Mouse (Mus musculus) CH12.LX (cell line): Measurements from ENCODE around the gene Aff3. TPM values are rescaled to one million over a fixed set of nuclear protein-coding genes. Genes with fewer than 3 reads are reported as not detected.

Experiments
- DNase-seq: peaks from one replicate; pipeline ENCODE4 v3.0.0-alpha.2; 2013; ENCODE audit errors: extremely low read depth
- H3K27ac ChIP-seq: 2 replicates; pipeline ENCODE4 v1.5.1; 2012; ENCODE audit warnings: low read depth, mild to moderate bottlenecking, control low read depth, moderate library complexity; ENCODE audit not compliant: insufficient read depth
- H3K27me3 ChIP-seq: replicated peaks from 2 replicates; pipeline ENCODE3; 2012; ENCODE audit warnings: inconsistent platforms
- H3K36me3 ChIP-seq, 2 experiments: replicated peaks in 1 of 2; 2 replicates each; pipeline versions ENCODE3 to v1.6.1; 2012; ENCODE audit warnings: inconsistent platforms in 1 of 2, low read length in 1 of 2, mild to moderate bottlenecking in 1 of 2, mixed read lengths in 1 of 2, moderate library complexity in 1 of 2; ENCODE audit not compliant: control insufficient read depth in 1 of 2, insufficient read depth in 1 of 2
- H3K4me1 ChIP-seq, 2 experiments: 2 replicates each; pipeline ENCODE4 v1.6.1; 2012; ENCODE audit warnings: inconsistent platforms in 1 of 2, moderate library complexity in 1 of 2; ENCODE audit not compliant: insufficient read depth in 2 of 2, control insufficient read depth in 1 of 2
- H3K4me2 ChIP-seq: 2 replicates; pipeline ENCODE4 v1.6.1; 2012; ENCODE audit warnings: low read depth, mild to moderate bottlenecking, control low read depth; ENCODE audit not compliant: poor library complexity, insufficient read depth, severe bottlenecking
- H3K4me3 ChIP-seq, 3 experiments: fragments of 150-350 bp in 1 of 3; sonication (generic) in 1 of 3; replicated peaks in 1 of 3; 2 replicates each; pipeline versions ENCODE3 to v1.5.1; 2011 to 2012; ENCODE audit warnings: low read depth in 2 of 3, low read length in 2 of 3, mild to moderate bottlenecking in 2 of 3, moderate library complexity in 2 of 3, control low read depth in 1 of 3, improper control_type of control experiment in 1 of 3, inconsistent platforms in 1 of 3, mixed read lengths in 1 of 3; ENCODE audit not compliant: poor library complexity in 1 of 3
- H3K79me2 ChIP-seq: replicated peaks from 2 replicates; pipeline ENCODE4 v1.6.1; 2012; ENCODE audit warnings: mild to moderate bottlenecking, moderate library complexity; ENCODE audit not compliant: control insufficient read depth, poor library complexity, insufficient read depth, severe bottlenecking; ENCODE audit errors: extremely low read depth
- H3K9ac ChIP-seq: 2 replicates; pipeline ENCODE4 v1.6.1; 2012; ENCODE audit warnings: low read depth, mild to moderate bottlenecking, control low read depth, moderate library complexity; ENCODE audit not compliant: insufficient read depth
- H3K9me3 ChIP-seq: replicated peaks from 2 replicates; pipeline ENCODE3; 2012; ENCODE audit warnings: low read length, inconsistent platforms, mixed read lengths
- BHLHE40 ChIP-seq: IDR thresholded peaks from 2 replicates; pipeline ENCODE4 v1.6.1; 2011; ENCODE audit warnings: mild to moderate bottlenecking, low read depth, low read length, improper control_type of control experiment
- CHD2 ChIP-seq: IDR thresholded peaks from 2 replicates; pipeline ENCODE4 v1.6.1; 2011; ENCODE audit warnings: low read length, improper control_type of control experiment
- E2F4 ChIP-seq: IDR thresholded peaks from 2 replicates; pipeline ENCODE4 v1.6.1; 2011; ENCODE audit warnings: low read depth, low read length, improper control_type of control experiment; ENCODE audit not compliant: insufficient replicate concordance
- ELF1 ChIP-seq: IDR thresholded peaks from 2 replicates; pipeline ENCODE4 v1.6.1; 2014; ENCODE audit warnings: low read depth, mild to moderate bottlenecking, inconsistent platforms, low read length, improper control_type of control experiment
- ETS1 ChIP-seq: conservative IDR thresholded peaks from 2 replicates; pipeline ENCODE4 v1.6.1; 2012; ENCODE audit warnings: low read depth, mild to moderate bottlenecking, inconsistent platforms, low read length, improper control_type of control experiment, moderate library complexity
- GABPA ChIP-seq: IDR thresholded peaks from 2 replicates; pipeline ENCODE4 v1.6.1; 2012; ENCODE audit warnings: low read depth, low read length, improper control_type of control experiment, inconsistent platforms; ENCODE audit not compliant: insufficient replicate concordance
- HCFC1 ChIP-seq: IDR thresholded peaks from 2 replicates; pipeline ENCODE4 v1.6.1; 2012; ENCODE audit warnings: low read depth, mild to moderate bottlenecking, inconsistent platforms, low read length, improper control_type of control experiment
- JUN ChIP-seq: IDR thresholded peaks from 2 replicates; pipeline ENCODE4 v1.6.1; 2011; ENCODE audit warnings: low read depth, mild to moderate bottlenecking, low read length, improper control_type of control experiment, moderate library complexity; ENCODE audit not compliant: insufficient read depth
- JUND ChIP-seq: conservative IDR thresholded peaks from 2 replicates; pipeline ENCODE4 v1.6.1; 2011; ENCODE audit warnings: low read depth, low read length, improper control_type of control experiment
- MAFK ChIP-seq: IDR thresholded peaks from 2 replicates; pipeline ENCODE4 v1.6.1; 2011; ENCODE audit warnings: low read length, improper control_type of control experiment; ENCODE audit not compliant: insufficient replicate concordance
- MAZ ChIP-seq: IDR thresholded peaks from 2 replicates; pipeline ENCODE4 v1.6.1; 2012; ENCODE audit warnings: low read depth, mild to moderate bottlenecking, inconsistent platforms, low read length, improper control_type of control experiment, moderate library complexity
- MXI1 ChIP-seq: IDR thresholded peaks from 2 replicates; pipeline ENCODE4 v1.6.1; 2011; ENCODE audit warnings: mild to moderate bottlenecking, low read depth, low read length, improper control_type of control experiment
- PAX5 ChIP-seq: IDR thresholded peaks from 2 replicates; pipeline ENCODE4 v1.6.1; 2012; ENCODE audit warnings: low read length, inconsistent platforms, mixed read lengths
- POLR2A ChIP-seq: IDR thresholded peaks from 2 replicates; pipeline ENCODE4 v1.6.1; 2011; ENCODE audit warnings: low read depth, mild to moderate bottlenecking, improper control_type of control experiment, low read length
- POLR2AphosphoS2 ChIP-seq: IDR thresholded peaks from 2 replicates; pipeline ENCODE4 v1.6.1; 2011; ENCODE audit warnings: low read depth, low read length, improper control_type of control experiment
- RCOR1 ChIP-seq: conservative IDR thresholded peaks from 2 replicates; pipeline ENCODE4 v1.6.1; 2012; ENCODE audit warnings: low read depth, mild to moderate bottlenecking, inconsistent platforms, low read length, improper control_type of control experiment
- ZNF384 ChIP-seq: IDR thresholded peaks from 2 replicates; pipeline ENCODE4 v1.6.1; 2012; ENCODE audit warnings: low read depth, low read length, improper control_type of control experiment, inconsistent platforms
- dilution Hi-C: fragments of 300-500 bp; cut with MboI; formaldehyde crosslinking; loops from 2 replicates; pipeline ENCODE4 v1.14.3; 2020; ENCODE audit warnings: low sequenced_read_pairs; ENCODE audit not compliant: extremely low pct_unique_long_range_greater_than_20kb, extremely low pct_ligation_motif_present
- in situ Hi-C: fragments of 300-500 bp; cut with MboI; formaldehyde crosslinking; loops from 3 replicates; pipeline ENCODE4 v1.14.3; 2019; ENCODE audit warnings: low sequenced_read_pairs, low pct_ligation_motif_present, low pct_unique_long_range_greater_than_20kb, mixed read lengths
- polyA plus RNA-seq: library from polyadenylated mRNA; unstranded; fragments of >175 nt; gene quantifications from 2 replicates; pipeline ENCODE4 v1.2.1, GENCODE M21; 2012; ENCODE audit warnings: low read depth; ENCODE audit not compliant: insufficient read length
- total RNA-seq, 2 experiments: library from RNA; depleted of rRNA; stranded (reverse); fragments of 300-350 nt in 1 of 2; fragments of >200 nt in 1 of 2; gene quantifications; 2 replicates each; pipeline ENCODE4 v1.2.3; 2012 to 2014

Gene Aff3
- total and polyA plus RNA-seq, 3 experiments: 5.1 to 29.9 (median 7.7) TPM

DNA sequence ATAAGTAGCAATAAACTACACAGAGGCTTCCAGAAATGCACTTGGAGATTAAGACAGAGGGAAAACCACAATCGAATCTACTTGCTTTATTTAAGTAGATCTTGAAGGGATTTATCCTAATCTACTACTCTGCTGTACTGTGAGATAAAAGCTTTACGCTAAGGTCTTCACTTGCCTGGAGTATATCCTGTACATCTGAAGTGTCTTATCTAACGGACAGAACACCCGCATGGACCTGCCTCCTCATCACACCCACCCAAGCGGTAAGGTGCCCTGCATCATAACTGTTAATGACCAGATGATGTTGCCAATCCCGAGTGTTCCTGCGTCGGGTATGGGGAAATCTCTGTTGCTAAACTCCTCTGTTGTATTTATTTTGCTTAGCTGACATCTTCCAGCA lies 209.8 kb downstream of the Aff3 start:
- no peak overlapping the region for H3K9ac ChIP-seq
- no peak overlapping the region for H3K4me2 ChIP-seq
- no peak overlapping the region for H3K27ac ChIP-seq
- in situ Hi-C loops: no loop called here
- H3K27me3 ChIP-seq: no peaks in the 10 kb centered on the region
- H3K4me3 ChIP-seq: no peak overlapping the region
- TF ChIP-seq PAX5 (no peak), POLR2AphosphoS2 (no peak), MAZ (no peak), MAFK (no peak), GABPA (no peak), HCFC1 (no peak), ETS1 (no peak), JUND (no peak), ELF1 (no peak), RCOR1 (no peak), POLR2A (no peak), BHLHE40 (no peak), E2F4 (no peak)
- DNase-seq: no peak
- H3K9me3 ChIP-seq: no peaks in the 10 kb centered on the region
- H3K36me3 ChIP-seq: peaks cover 0 to 41% of the 10 kb centered on the region in 2 experiments
- dilution Hi-C loops: no loop called here
- H3K4me1 ChIP-seq: peaks cover 0 to 11% of the 10 kb centered on the region in 2 experiments; a peak in 2 of 4 replicates
- H3K79me2 ChIP-seq: no peaks in the 10 kb centered on the region

DNA sequence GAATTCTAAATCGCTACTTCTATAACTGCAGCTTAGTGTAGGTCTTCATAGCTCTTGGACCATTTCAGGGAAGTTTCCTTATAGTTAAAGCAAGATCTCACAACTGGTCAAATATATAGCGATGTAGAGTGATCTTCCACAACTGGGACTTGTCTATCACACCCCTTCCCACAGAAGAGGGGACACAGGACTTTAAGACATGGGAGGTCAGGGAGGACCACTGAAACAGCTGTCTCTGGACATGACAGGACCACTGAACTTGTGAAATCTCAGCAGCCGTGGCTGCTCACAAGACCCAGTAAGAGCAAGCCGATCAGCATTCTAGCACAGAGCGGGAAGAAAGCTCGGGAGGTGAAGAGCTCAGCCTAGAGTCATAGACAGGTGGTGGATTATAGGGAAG lies 213.4 kb downstream of the Aff3 start:
- H3K9ac ChIP-seq: no peak overlapping the region
- TF ChIP-seq ZNF384 (no peak), CHD2 (no peak), PAX5 (no peak), MXI1 (no peak)
- TF ChIP-seq, all 38 proteins: peak for 0
- no peaks in the 10 kb centered on the region for H3K27me3 ChIP-seq
- H3K4me2 ChIP-seq: no peak overlapping the region
- dilution Hi-C loops: no loop called here
- DNase-seq: no peak
- no peak overlapping the region for H3K4me3 ChIP-seq
- H3K36me3 ChIP-seq: peaks cover 0 to 43% of the 10 kb centered on the region in 2 experiments
- peaks cover 0 to 24% of the 10 kb centered on the region in 2 experiments; a peak in 2 of 4 replicates for H3K4me1 ChIP-seq
- H3K27ac ChIP-seq: no peak overlapping the region
- no peaks in the 10 kb centered on the region for H3K9me3 ChIP-seq
- in situ Hi-C loops: no loop called here
- no peaks in the 10 kb centered on the region for H3K79me2 ChIP-seq

DNA sequence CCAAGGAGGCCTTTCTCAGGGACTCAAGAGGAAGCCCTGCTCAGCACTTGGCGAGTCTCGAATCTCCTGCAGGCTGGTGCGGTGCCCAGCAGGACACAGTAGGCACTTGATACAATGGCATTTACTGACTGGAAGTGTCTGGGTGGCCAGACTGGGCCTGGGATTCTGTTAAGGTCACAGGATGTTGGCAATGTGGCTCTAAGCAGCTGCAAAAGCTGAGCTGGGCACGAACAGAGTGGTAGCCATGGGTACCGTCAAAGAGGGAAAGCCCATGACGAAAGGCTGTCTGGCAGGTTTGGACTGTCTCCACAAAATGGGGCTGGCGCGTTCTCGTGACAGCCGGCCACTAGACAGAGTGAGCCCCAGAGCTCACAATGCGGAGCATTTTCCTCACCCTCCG lies 214.1 kb downstream of the Aff3 start:
- Histone ChIP-seq H3K4me1 (peaks cover 0 to 24% of the 10 kb centered on the region in 2 experiments; a peak in 2 of 4 replicates), H3K27me3 (no peaks in the 10 kb centered on the region), H3K79me2 (no peaks in the 10 kb centered on the region), H3K36me3 (peaks cover 0 to 45% of the 10 kb centered on the region in 2 experiments), H3K4me2 (no peak overlapping the region), H3K9ac (no peak overlapping the region), H3K4me3 (no peak overlapping the region), H3K9me3 (no peaks in the 10 kb centered on the region), H3K27ac (no peak overlapping the region)
- in situ Hi-C loops (no loop called here), dilution Hi-C loops (no loop called here)
- DNase-seq: no peak
- TF ChIP-seq JUN: no peak
